Mouse (Mus musculus): ENCODE measurements around the gene Ptger1. TPM values are rescaled to one million over a fixed set of nuclear protein-coding genes. Genes with fewer than 3 reads are reported as not detected.

Gene Ptger1
- total and polyA plus RNA-seq, 2 experiments from 2014 or later, result 0.36 to 0.55 TPM

DNA sequence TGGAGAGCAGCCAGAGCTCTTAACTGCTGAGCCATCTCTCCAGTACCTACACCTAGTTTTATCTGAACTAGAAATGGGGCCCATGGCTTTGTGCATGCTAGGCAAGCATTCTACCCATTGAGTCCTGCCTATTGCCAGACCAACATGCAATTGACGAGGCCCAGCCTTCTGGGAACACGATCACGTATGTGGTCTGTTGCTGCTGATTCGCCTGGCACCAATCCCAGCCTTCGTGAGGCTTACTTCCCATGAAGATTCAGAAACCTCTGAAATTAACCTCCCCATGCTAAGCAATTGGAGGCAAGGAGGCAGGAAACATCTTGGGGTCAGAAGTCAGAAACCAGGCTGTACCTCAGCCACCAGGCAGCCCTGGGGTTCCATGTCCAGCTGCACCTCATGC lies 14.1 kb downstream of the Ptger1 start:
- DNase-seq (ENCODE audit: low spot score) (no peak), ATAC-seq (ENCODE audit: low FRiP score) (no peak)
- Histone ChIP-seq H3K9me3 (ENCODE audit: low read length) (no peaks in the 10 kb centered on the region), H3K27me3 (ENCODE audit: insufficient read depth, low read length) (no peaks in the 10 kb centered on the region), H3K36me3 (ENCODE audit: insufficient read depth, low read length) (peaks cover 79% of the 10 kb centered on the region), H3K4me3 (ENCODE audit: low read depth, low read length) (no peak overlapping the region), H3K9ac (replicated peaks; ENCODE audit: low read length, poor library complexity, severe bottlenecking) (no peak overlapping the region), H3K4me2 (ENCODE audit: low read depth, low read length, poor library complexity, severe bottlenecking) (no peak overlapping the region), H3K4me1 (ENCODE audit: insufficient read depth, low read length) (no peaks in the 10 kb centered on the region), H3K27ac (ENCODE audit: low read depth, low read length) (no peak overlapping the region)
- no peak for TF ChIP-seq CTCF (IDR thresholded peaks at IDR 0.05)
- WGBS, result 91% methylated on average over 5 of the region's 5 CpGs

DNA sequence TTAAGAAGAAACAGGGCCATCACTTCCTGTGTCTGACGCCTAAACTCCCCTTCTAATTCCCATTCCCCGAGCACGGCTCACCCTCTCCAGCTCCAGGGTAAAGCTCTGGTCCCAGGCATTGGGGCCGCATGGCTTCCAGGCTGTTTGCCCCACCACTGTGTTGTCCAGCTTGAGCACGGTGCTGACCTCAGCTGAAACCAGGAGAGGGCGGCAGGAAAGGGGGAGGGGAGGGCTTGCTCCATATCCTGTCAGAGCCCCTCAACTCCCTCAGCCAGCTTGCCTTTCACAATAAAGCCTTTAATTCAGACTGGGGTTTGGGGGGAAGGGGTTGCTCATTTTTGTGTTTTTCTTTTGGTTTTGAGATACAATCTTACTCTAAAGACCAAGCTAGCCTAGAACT lies 14.6 kb downstream of the Ptger1 start:
- H3K4me1 ChIP-seq (ENCODE audit: insufficient read depth, low read length), result no peaks in the 10 kb centered on the region
- H3K4me2 ChIP-seq (ENCODE audit: low read depth, low read length, poor library complexity, severe bottlenecking), result no peak overlapping the region
- H3K9ac ChIP-seq (replicated peaks; ENCODE audit: low read length, poor library complexity, severe bottlenecking), result no peak overlapping the region
- no peak overlapping the region for H3K27ac ChIP-seq (ENCODE audit: low read depth, low read length)
- no peak for DNase-seq (ENCODE audit: low spot score)
- H3K9me3 ChIP-seq (ENCODE audit: low read length), result no peaks in the 10 kb centered on the region
- no peak for ATAC-seq (ENCODE audit: low FRiP score)
- no peaks in the 10 kb centered on the region for H3K27me3 ChIP-seq (ENCODE audit: insufficient read depth, low read length)
- no peak for TF ChIP-seq CTCF (IDR thresholded peaks at IDR 0.05)
- 34% methylated on average over 6 of the region's 6 CpGs for WGBS
- peaks cover 81% of the 10 kb centered on the region for H3K36me3 ChIP-seq (ENCODE audit: insufficient read depth, low read length)
- no peak overlapping the region for H3K4me3 ChIP-seq (ENCODE audit: low read depth, low read length)

DNA sequence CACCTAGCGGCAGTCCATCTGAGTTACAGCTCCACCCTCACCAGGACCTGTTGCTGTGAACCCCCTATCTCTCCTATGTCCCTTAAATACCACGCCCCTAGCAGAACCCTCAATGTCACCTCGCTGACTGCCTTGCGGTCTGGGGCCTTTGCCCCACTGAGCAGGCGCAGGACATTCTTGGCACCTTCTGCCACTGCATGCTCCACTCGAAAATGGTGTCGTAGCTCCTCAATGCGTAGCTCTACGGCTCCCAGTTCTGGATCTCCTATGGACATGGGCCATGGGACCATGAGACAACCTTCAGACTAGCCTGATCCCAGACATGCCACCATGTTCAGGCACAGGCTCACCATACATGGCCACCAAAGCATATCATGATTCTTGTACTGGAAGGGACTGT lies 18.0 kb downstream of the Ptger1 start:
- WGBS, result 95% methylated on average over 9 of the region's 9 CpGs
- Histone ChIP-seq H3K27ac (ENCODE audit: low read depth, low read length) (no peak overlapping the region), H3K27me3 (ENCODE audit: insufficient read depth, low read length) (no peaks in the 10 kb centered on the region), H3K4me3 (ENCODE audit: low read depth, low read length) (no peak overlapping the region), H3K36me3 (ENCODE audit: insufficient read depth, low read length) (peaks cover 53% of the 10 kb centered on the region), H3K4me1 (ENCODE audit: insufficient read depth, low read length) (no peaks in the 10 kb centered on the region), H3K4me2 (ENCODE audit: low read depth, low read length, poor library complexity, severe bottlenecking) (no peak overlapping the region), H3K9ac (replicated peaks; ENCODE audit: low read length, poor library complexity, severe bottlenecking) (no peak overlapping the region), H3K9me3 (ENCODE audit: low read length) (no peaks in the 10 kb centered on the region)
- no peak for TF ChIP-seq CTCF (IDR thresholded peaks at IDR 0.05)
- ATAC-seq (ENCODE audit: low FRiP score) (no peak), DNase-seq (ENCODE audit: low spot score) (no peak)

GRCm38 (mm10) chr8:83689264-83689663 lies 22.8 kb downstream of the Ptger1 start:
- H3K4me2 ChIP-seq (ENCODE audit: low read depth, low read length, poor library complexity, severe bottlenecking), result no peak overlapping the region
- no peak overlapping the region for H3K9ac ChIP-seq (replicated peaks; ENCODE audit: low read length, poor library complexity, severe bottlenecking)
- no peak for DNase-seq (ENCODE audit: low spot score)
- no peaks in the 10 kb centered on the region for H3K27me3 ChIP-seq (ENCODE audit: insufficient read depth, low read length)
- H3K4me1 ChIP-seq (ENCODE audit: insufficient read depth, low read length), result no peaks in the 10 kb centered on the region
- no peak overlapping the region for H3K27ac ChIP-seq (ENCODE audit: low read depth, low read length)
- no peak for ATAC-seq (ENCODE audit: low FRiP score)
- H3K36me3 ChIP-seq (ENCODE audit: insufficient read depth, low read length), result peaks cover 40% of the 10 kb centered on the region
- H3K4me3 ChIP-seq (ENCODE audit: low read depth, low read length), result no peak overlapping the region
- no peak for TF ChIP-seq CTCF (IDR thresholded peaks at IDR 0.05)
- 87% methylated on average over 6 of the region's 6 CpGs for WGBS
- H3K9me3 ChIP-seq (ENCODE audit: low read length), result no peaks in the 10 kb centered on the region

DNA sequence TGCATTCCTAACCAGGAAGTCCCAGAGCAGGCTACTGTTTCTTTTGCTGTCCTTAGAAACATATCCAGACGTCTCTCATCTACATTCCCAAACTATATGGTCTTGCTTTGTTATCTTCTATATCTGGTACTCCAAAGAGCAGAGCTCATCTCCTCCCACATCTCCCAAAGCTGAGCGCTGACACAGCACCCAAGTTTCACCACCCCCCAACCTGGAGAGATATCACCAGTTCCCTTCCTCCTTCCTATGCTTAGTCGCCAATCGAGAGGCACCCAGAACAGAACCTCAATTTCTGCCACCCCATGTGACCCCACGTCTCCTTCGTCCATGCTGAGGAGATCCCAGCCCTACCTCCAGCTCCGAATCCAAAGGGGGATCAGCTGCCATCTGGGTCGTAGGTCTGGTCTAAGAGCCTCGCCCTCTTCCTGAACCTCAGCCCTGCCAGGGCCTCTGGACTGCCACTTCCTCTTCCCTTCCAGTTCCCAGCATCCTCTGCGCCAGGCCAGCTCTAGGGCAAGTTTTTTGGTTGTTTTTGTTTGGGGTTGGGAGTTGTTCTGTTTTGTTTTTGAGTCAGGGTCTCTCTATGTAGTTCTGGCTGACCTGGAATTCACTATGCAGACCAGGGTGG lies 27.2 kb downstream of the Ptger1 start:
- no peaks in the 10 kb centered on the region for H3K27me3 ChIP-seq (ENCODE audit: insufficient read depth, low read length)
- no peak overlapping the region for H3K4me2 ChIP-seq (ENCODE audit: low read depth, low read length, poor library complexity, severe bottlenecking)
- DNase-seq (ENCODE audit: low spot score), result no peak
- ATAC-seq (ENCODE audit: low FRiP score), result no peak
- H3K27ac ChIP-seq (ENCODE audit: low read depth, low read length), result no peak overlapping the region
- no peak for TF ChIP-seq CTCF (IDR thresholded peaks at IDR 0.05)
- H3K36me3 ChIP-seq (ENCODE audit: insufficient read depth, low read length), result peaks cover 31% of the 10 kb centered on the region
- H3K9ac ChIP-seq (replicated peaks; ENCODE audit: low read length, poor library complexity, severe bottlenecking), result no peak overlapping the region
- no peaks in the 10 kb centered on the region for H3K9me3 ChIP-seq (ENCODE audit: low read length)
- H3K4me1 ChIP-seq (ENCODE audit: insufficient read depth, low read length), result peaks cover 17% of the 10 kb centered on the region; the same call in 1 of the 2 replicates
- WGBS, result 89% methylated on average over 10 of the region's 10 CpGs
- no peak overlapping the region for H3K4me3 ChIP-seq (ENCODE audit: low read depth, low read length)

- Histone ChIP-seq H3K4me2 (ENCODE audit: low read depth, low read length, poor library complexity, severe bottlenecking) (no peak overlapping the region), H3K27ac (ENCODE audit: low read depth, low read length) (no peak overlapping the region), H3K9me3 (ENCODE audit: low read length) (no peaks in the 10 kb centered on the region), H3K36me3 (ENCODE audit: insufficient read depth, low read length) (peaks cover 29% of the 10 kb centered on the region), H3K9ac (replicated peaks; ENCODE audit: low read length, poor library complexity, severe bottlenecking) (no peak overlapping the region), H3K4me1 (ENCODE audit: insufficient read depth, low read length) (peaks cover 17% of the 10 kb centered on the region; the same call in 1 of the 2 replicates), H3K4me3 (ENCODE audit: low read depth, low read length) (no peak overlapping the region), H3K27me3 (ENCODE audit: insufficient read depth, low read length) (no peaks in the 10 kb centered on the region)
- ATAC-seq (ENCODE audit: low FRiP score), result no peak
- WGBS, result 87% methylated on average over 11 of the region's 11 CpGs
- DNase-seq (ENCODE audit: low spot score), result no peak
- no peak for TF ChIP-seq CTCF (IDR thresholded peaks at IDR 0.05)
Measured at GRCm38 (mm10) chr8:83694369-83695160, 28.1 kb downstream of the Ptger1 start.
